Mouse (Mus musculus): ENCODE data around the gene AL731706.1. TPM values are rescaled to one million over a fixed set of nuclear protein-coding genes. Genes with fewer than 3 reads are reported as not detected.
A peak's percentile ranks its signal among the peaks of the same experiment; 100 is the strongest.
"Not testable (repeated sequence)": the region's sequence is repeated elsewhere in the genome, so short reads cannot be mapped to it uniquely, and the experiment has no call there.

AL731706.1 gene
- polyA plus RNA-seq, 1 experiment from 2014 or later, result 72.9 TPM

DNA sequence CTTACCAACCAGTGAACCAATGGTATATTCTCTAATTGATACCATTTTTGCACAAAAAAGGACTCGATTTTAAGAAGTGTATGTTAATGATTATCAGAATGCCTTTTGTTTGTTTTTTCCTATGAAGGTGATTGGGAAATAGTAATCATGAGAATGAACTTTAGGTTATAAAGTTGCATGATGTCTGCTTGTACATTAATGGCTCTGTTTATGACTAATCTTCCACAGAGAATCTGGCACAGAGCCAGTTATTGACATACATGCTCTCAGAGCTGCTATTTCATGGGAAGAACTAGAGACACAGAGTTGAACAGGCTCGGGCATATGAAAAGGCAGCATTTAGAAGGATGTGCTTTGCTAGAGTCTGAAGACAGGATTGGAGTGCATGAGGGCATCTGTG, 4.9 kb upstream of the AL731706.1 start:
- Histone ChIP-seq H3K9me3 (ENCODE audit: control insufficient read depth) (no peaks in the 10 kb centered on the region), H3K36me3 (ENCODE audit: control insufficient read depth, insufficient read depth) (no peaks in the 10 kb centered on the region), H3K27me3 (replicated peaks; ENCODE audit: control insufficient read depth, insufficient read depth, low read length) (no peaks in the 10 kb centered on the region), H3K4me1 (replicated peaks; ENCODE audit: control insufficient read depth, insufficient read depth, low read length) (no peaks in the 10 kb centered on the region), H3K27ac (ENCODE audit: low read depth, low read length) (no peak overlapping the region), H3K4me3 (ENCODE audit: low read depth, low read length) (no peak overlapping the region), H3K4me2 (replicated peaks; ENCODE audit: low read depth) (no peak overlapping the region), H3K9ac (ENCODE audit: low read depth, low read length) (no peak overlapping the region)
- ATAC-seq, result no peak
- WGBS, result 35% methylated on average over 2 of the region's 2 CpGs
- TF ChIP-seq CTCF (IDR thresholded peaks at IDR 0.05; ENCODE audit: low read depth), result no peak

DNA sequence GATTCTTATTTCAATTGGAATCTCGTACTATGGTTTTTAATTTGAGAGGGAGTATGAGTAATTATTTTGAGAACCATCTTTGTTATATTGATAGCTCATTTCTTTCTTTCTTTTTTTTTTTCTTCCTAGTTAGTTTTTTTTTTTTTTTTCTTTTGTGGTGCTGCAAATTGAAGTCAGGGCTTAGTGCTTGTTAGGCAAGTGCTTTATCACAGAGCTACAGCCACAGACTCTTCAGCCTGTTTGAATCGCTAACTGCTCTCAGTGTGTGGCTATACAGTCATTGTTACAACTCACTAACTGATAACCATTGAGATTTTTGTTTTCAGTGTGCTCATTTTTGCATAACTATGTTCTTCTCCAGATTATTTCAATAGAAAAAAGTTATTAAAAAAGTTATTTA, 3.3 kb upstream of the AL731706.1 start:
- no peaks in the 10 kb centered on the region for H3K36me3 ChIP-seq (ENCODE audit: control insufficient read depth, insufficient read depth)
- no peaks in the 10 kb centered on the region for H3K27me3 ChIP-seq (replicated peaks; ENCODE audit: control insufficient read depth, insufficient read depth, low read length)
- no peak overlapping the region for H3K4me2 ChIP-seq (replicated peaks; ENCODE audit: low read depth)
- no peaks in the 10 kb centered on the region for H3K9me3 ChIP-seq (ENCODE audit: control insufficient read depth)
- H3K4me1 ChIP-seq (replicated peaks; ENCODE audit: control insufficient read depth, insufficient read depth, low read length), result no peaks in the 10 kb centered on the region
- no peak overlapping the region for H3K9ac ChIP-seq (ENCODE audit: low read depth, low read length)
- TF ChIP-seq CTCF (IDR thresholded peaks at IDR 0.05; ENCODE audit: low read depth), result no peak
- H3K4me3 ChIP-seq (ENCODE audit: low read depth, low read length), result no peak overlapping the region
- ATAC-seq, result no peak
- WGBS, result 74% methylated on average over 2 of the region's 2 CpGs
- H3K27ac ChIP-seq (ENCODE audit: low read depth, low read length), result no peak overlapping the region

DNA sequence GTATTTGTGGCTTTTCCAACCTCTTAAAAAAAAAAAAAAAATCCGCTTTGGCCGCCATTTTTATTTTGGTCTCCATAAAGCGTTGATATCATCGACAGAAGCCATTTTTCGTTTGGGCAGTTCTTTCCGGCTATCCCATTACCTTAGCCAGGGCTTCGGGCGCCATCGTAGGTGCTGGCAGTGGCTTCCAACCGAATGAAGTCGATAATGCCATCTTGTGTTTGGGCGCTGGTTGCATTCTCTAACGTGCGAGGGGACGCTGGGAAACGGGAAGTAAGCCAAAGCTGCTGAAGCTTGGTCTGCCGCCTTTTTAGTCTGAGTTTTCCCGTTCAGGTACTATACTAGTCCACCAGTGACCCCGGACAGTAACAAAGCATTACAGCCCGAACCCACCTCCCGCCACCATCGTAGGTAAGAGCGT, 772 bp upstream of the AL731706.1 start:
- WGBS, result under 1% methylated on average over 23 of the region's 23 CpGs
- Histone ChIP-seq H3K27ac (ENCODE audit: low read depth, low read length) (peak overlapping the region; percentile 73), H3K9me3 (ENCODE audit: control insufficient read depth) (no peaks in the 10 kb centered on the region), H3K4me3 (ENCODE audit: low read depth, low read length) (peak overlapping the region; percentile 73), H3K9ac (ENCODE audit: low read depth, low read length) (peak overlapping the region; percentile 60), H3K36me3 (ENCODE audit: control insufficient read depth, insufficient read depth) (no peaks in the 10 kb centered on the region), H3K4me2 (replicated peaks; ENCODE audit: low read depth) (peak overlapping the region; percentile 63), H3K4me1 (replicated peaks; ENCODE audit: control insufficient read depth, insufficient read depth, low read length) (no peaks in the 10 kb centered on the region), H3K27me3 (replicated peaks; ENCODE audit: control insufficient read depth, insufficient read depth, low read length) (no peaks in the 10 kb centered on the region)
- peak; percentile 80 for ATAC-seq
- TF ChIP-seq CTCF (IDR thresholded peaks at IDR 0.05; ENCODE audit: low read depth), result peak; percentile 29

DNA sequence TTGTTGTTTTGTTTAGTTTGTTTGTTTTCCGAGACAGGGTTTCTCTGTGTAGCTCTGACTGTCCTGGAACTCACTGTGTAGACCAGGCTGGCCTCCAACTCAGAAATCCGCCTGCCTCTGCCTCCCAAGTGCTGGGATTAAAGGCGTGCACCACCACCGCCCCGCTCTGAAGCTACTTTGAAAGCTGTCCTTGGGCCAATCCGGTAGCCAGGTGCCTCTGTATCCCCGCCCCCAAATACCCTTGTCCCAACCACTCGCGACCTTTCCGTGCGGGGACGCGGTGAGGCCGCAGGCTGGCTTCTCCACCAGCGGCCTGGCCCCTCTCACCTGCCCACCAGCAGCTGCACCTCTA, 497 bp downstream of the AL731706.1 start:
- WGBS, result 3% methylated on average over 15 of the region's 15 CpGs
- Histone ChIP-seq H3K9ac (ENCODE audit: low read depth, low read length) (peak overlapping the region; percentile 76), H3K4me2 (replicated peaks; ENCODE audit: low read depth) (peak overlapping the region; percentile 59), H3K4me3 (ENCODE audit: low read depth, low read length) (peak overlapping the region; percentile 73), H3K27ac (ENCODE audit: low read depth, low read length) (peak overlapping the region; percentile 92)
- H3K36me3 ChIP-seq (ENCODE audit: control insufficient read depth, insufficient read depth); H3K4me1 ChIP-seq (replicated peaks; ENCODE audit: control insufficient read depth, insufficient read depth, low read length); H3K9me3 ChIP-seq (ENCODE audit: control insufficient read depth); H3K27me3 ChIP-seq (replicated peaks; ENCODE audit: control insufficient read depth, insufficient read depth, low read length): not testable (repeated sequence)
- ATAC-seq, result peak; percentile 68

DNA sequence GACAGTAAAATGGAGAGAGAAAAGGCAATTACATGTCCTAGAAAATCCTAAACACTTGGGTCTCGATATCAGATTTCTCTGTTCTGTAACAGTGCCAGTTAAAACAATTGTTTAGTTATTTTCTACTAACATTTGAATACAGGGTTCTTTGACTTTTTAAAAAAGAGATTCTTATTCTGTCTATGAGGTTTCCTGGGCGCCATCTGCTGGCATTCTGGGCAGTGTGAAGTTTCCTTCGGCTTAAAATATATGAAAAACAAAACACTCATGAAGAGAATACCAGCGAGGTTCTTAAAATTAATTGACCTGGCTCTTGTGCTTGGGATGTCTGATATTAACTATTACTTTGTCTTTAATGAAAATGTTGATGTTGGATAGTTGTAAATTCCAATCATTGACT, 4.3 kb downstream of the AL731706.1 start:
- no peak overlapping the region for H3K4me3 ChIP-seq (ENCODE audit: low read depth, low read length)
- ATAC-seq, result no peak
- 58% methylated on average over 4 of the region's 4 CpGs for WGBS

DNA sequence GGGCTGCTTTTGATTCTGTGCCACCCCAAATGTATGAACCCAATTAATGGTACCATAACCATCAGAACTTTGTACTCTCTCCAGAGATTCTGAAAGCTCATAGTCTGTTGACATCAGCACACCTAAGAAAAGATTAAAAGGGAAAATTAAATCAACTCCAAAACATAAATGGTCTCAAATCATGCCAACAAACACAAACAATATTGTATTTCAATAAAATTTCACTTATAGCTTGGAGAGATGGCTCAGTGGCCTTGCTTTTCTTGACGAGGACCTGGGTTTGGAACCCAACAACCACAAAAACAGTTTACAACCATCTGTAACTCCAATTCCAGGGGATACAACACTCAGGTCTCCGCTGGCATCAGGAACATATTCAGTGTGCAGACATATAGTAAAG, 5.6 kb downstream of the AL731706.1 start, which contains the start of gene AL731706.2:
Gene AL731706.2, minus strand, starts transcription at position 101 of the 400 bp plus-strand sequence.
- Histone ChIP-seq H3K9ac (ENCODE audit: low read depth, low read length) (no peak within 1 kb of the TSS), H3K9me3 (ENCODE audit: control insufficient read depth) (no peaks in the 10 kb centered on the region), H3K4me1 (replicated peaks; ENCODE audit: control insufficient read depth, insufficient read depth, low read length) (no peaks in the 10 kb centered on the region), H3K27me3 (replicated peaks; ENCODE audit: control insufficient read depth, insufficient read depth, low read length) (no peaks in the 10 kb centered on the region), H3K4me2 (replicated peaks; ENCODE audit: low read depth) (no peak within 1 kb of the TSS), H3K36me3 (ENCODE audit: control insufficient read depth, insufficient read depth) (peaks cover 37% of the 10 kb centered on the region), H3K27ac (ENCODE audit: low read depth, low read length) (no peak within 1 kb of the TSS), H3K4me3 (ENCODE audit: low read depth, low read length) (no peak within 1 kb of the TSS)
- 93% methylated on average over 2 of the region's 2 CpGs for WGBS
- no peak for TF ChIP-seq CTCF (IDR thresholded peaks at IDR 0.05; ENCODE audit: low read depth)
- no peak for ATAC-seq

More for the DNA sequence above, 4.3 kb downstream of the AL731706.1 start:
- TF ChIP-seq CTCF (IDR thresholded peaks at IDR 0.05; ENCODE audit: low read depth), result peak; percentile 57
- peaks cover 25% of the 10 kb centered on the region for H3K36me3 ChIP-seq (ENCODE audit: control insufficient read depth, insufficient read depth)
- H3K4me1 ChIP-seq (replicated peaks; ENCODE audit: control insufficient read depth, insufficient read depth, low read length), result no peaks in the 10 kb centered on the region
- H3K9ac ChIP-seq (ENCODE audit: low read depth, low read length), result no peak overlapping the region
- H3K27ac ChIP-seq (ENCODE audit: low read depth, low read length), result no peak overlapping the region
- H3K27me3 ChIP-seq (replicated peaks; ENCODE audit: control insufficient read depth, insufficient read depth, low read length), result no peaks in the 10 kb centered on the region
- no peak overlapping the region for H3K4me2 ChIP-seq (replicated peaks; ENCODE audit: low read depth)
- no peaks in the 10 kb centered on the region for H3K9me3 ChIP-seq (ENCODE audit: control insufficient read depth)

Measured in intestine, postnatal 0 days (tissue).